Mouse (Mus musculus) brain, embryonic 14.5 days (tissue): ENCODE data around the gene Tfdp1.

ENCODE experiments used
- CTCF ChIP-seq: fragments of 200-500 bp; IDR thresholded peaks from 2 replicates; pipeline ENCODE4 v1.5.1; 2012; ENCODE audit warnings: inconsistent platforms, mild to moderate bottlenecking, moderate library complexity, borderline replicate concordance; ENCODE audit not compliant: insufficient read depth, insufficient read length; ENCODE audit errors: extremely low read depth
- POLR2A ChIP-seq: fragments of 200-500 bp; IDR thresholded peaks from 2 replicates; pipeline ENCODE4 v1.6.1; 2012; ENCODE audit warnings: mild to moderate bottlenecking, inconsistent platforms, borderline replicate concordance; ENCODE audit not compliant: poor library complexity, insufficient read depth, insufficient read length, severe bottlenecking; ENCODE audit errors: extremely low read depth

- TF ChIP-seq CTCF, result no peak
- TF ChIP-seq POLR2A, result no peak
Measured at GRCm38 (mm10) chr8:13305884-13306283, 32.7 kb upstream of the Tfdp1 start.
